Mouse (Mus musculus): ENCODE measurements at regions not wholly inside any gene's neighbourhood (a gene's known extent, or its start where the extent isn't known, plus 50 kb on each side); places are given as distances from the start of the nearest gene placed in this dataset.

GRCm38 (mm10) chr2:166237554-166238269 lies 82.2 kb upstream of the Sulf2 start:
- peak; percentile 69 for DNase-seq (ENCODE audit: extremely low spot score)

GRCm38 (mm10) chr2:166236102-166236501 lies 80.6 kb upstream of the Sulf2 start:
- no peak for DNase-seq (ENCODE audit: extremely low spot score)

DNA sequence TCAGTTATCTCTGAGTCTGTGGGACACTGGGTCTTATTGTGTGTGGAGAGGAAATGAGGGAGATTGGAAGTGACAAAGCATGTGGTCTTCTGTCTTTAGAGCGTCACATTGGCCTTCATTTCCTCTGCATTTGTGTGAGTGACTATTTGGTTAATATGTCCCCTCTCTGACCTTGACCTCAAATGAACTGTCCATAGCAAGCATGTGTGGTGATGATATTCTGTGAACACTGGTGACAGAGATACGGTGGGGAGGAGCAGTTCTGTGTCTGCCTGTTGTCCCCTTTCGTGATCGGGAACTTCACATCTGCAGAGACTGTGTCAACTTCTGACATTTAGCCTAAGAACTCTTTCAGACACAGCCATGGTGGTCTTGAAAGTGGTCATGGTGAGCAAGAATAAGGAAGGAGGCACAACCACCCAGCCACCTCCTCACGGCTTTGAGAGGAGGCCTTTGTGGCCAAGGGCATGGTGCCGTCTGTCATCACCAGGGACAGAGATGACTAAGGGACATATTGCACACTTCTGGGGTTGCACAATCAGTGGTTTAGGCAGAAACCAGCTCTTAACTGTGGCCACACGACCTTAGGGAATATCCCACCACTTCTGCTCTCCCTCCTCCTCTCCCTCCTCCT lies 79.2 kb upstream of the Sulf2 start:
- no peak for DNase-seq (ENCODE audit: extremely low spot score)

GRCm38 (mm10) chr2:166233246-166233645 lies 77.8 kb upstream of the Sulf2 start:
- no peak for DNase-seq (ENCODE audit: extremely low spot score)

DNA sequence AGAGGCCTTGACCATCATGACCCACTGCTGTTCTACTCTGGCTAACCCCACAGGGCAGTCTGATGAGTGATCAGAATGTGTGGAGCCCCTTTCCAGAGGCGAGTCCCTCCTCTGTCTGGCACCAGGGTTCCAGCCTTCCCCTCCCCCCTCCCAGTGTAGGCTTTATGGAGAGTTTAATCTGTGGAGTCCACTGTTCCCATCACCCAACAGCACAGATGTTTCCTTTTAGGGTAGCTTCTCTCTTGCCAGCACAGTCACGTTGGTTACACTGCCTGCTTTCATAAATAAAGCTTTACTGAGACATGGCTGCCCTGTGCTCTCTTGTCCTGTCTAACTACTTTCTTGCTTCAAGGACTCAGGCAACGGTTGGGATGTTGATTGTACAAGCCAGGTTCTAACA lies 76.9 kb upstream of the Sulf2 start:
- no peak for DNase-seq (ENCODE audit: extremely low spot score)

DNA sequence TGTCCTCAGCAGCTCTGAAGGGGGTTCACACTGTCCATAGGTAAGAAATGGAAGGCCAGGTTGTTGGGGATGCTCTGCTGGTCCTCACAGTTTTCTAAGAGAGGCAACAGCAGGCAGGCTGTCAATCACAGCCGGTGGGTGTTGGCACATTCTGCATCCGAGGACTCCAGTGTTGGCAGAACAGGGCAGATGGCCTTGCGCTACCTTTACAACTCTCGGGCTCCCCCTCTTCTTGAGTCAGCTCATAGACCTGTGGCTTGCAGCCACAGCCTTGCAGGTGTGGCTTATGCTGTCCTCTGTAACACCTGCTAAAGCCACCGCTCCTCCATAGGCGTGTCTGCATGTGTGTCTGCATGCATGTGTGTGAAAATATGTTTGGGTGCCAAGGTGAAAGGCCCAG lies 75.2 kb upstream of the Sulf2 start:
- DNase-seq (ENCODE audit: extremely low spot score), result no peak

DNA sequence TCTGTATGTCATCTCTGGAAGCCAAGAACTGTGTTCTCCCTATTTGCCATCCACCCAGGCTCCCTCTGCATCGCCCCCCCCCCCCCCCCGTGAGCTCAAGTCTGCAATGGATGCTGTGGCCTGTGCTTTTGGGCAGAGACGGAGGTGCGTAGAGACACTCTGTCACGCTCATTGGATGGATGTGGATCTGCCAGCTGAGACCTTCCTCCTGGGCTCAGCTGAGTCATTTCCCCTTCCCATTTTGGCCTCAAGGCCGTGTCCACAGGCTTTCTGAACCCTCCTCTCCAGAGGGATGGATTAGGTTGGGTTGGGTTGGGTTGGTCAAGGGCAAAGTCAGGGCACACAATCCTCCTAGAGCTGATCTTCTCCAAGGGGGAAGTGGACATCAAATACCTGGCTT lies 72.9 kb upstream of the Sulf2 start:
- no peak for DNase-seq (ENCODE audit: extremely low spot score)

DNA sequence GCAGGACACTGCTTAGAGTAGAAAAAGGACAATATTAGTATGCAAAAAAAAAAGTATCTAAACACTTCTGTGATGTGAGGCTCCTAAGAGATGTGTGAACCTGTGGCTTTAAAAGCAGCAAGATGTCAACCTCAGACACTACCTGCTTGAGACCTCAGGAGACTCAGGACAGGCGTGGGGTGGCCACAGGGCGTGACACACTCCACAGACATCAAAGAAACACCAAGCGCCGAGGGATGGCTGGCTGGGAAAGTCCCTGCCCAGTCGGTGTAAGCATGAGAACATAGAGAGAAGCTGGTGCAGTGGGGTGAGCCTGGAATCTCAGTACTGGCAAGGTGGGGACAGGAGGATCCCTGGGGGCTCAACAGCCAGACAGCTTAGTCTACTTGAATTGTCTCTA lies 72.0 kb upstream of the Sulf2 start:
- no peak for DNase-seq (ENCODE audit: extremely low spot score)

GRCm38 (mm10) chr2:166226929-166227328 lies 71.5 kb upstream of the Sulf2 start:
- DNase-seq (ENCODE audit: extremely low spot score), result peak; percentile 42

DNA sequence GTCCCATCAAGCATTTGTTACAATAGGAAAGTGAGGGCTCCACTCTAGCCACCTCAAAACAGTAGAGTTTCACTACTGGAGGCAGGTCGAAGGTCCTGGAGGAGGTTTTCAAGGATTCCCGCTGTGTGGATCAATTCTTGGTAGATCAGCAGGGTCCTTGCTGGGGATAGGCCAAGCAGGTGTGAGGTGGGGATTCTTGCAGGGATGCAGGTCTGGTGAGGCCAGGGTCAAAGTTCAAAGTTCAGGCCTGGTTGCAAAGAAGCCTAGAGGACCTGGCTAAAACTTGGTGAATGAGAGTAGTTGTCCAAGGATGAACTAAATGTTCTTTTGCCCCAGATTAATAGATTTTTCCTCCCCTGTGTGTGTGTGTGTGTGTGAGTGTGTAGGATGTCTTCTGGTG lies 70.9 kb upstream of the Sulf2 start:
- no peak for DNase-seq (ENCODE audit: extremely low spot score)

- no peak for DNase-seq (ENCODE audit: extremely low spot score)
Measured at GRCm38 (mm10) chr2:166225354-166225753, 69.9 kb upstream of the Sulf2 start.

DNA sequence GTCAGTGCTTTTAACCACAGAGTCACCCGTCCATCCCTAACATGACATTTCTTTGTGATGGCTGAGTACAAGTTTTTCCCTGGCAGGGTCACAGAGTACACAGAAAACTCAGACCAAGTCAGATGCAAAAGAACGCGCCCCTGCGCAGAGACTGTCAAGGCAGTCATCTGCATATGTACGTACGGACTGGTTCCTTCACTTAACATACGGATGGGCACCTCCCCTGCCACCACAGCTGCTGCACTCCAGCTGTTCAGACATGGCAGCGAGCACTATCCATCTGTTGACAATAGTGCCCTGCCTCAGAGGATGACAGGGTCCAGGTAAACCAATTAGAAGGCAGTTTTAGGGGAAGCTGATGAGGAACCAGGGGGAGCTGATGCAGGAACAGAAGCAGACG lies 63.3 kb upstream of the Sulf2 start:
- no peak for DNase-seq (ENCODE audit: extremely low spot score)

DNA sequence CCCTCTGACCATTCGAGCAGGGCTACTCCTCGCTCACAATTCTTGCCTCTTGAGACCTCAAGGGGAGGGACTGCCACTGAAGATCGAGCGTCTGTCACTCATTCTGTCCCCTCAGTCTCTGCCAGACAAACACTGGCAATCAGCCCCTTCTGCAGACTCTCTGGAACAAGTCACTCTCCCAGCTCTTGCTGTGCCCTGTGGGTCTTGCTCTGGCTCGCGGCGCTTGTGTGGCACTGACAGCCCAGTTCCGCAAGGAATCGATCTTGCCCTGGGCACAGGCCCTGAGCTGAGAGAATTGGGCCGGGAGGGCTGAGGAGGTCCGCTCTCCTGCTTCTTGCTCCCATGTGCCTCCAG lies 61.0 kb upstream of the Sulf2 start:
- no peak for DNase-seq (ENCODE audit: extremely low spot score)

DNA sequence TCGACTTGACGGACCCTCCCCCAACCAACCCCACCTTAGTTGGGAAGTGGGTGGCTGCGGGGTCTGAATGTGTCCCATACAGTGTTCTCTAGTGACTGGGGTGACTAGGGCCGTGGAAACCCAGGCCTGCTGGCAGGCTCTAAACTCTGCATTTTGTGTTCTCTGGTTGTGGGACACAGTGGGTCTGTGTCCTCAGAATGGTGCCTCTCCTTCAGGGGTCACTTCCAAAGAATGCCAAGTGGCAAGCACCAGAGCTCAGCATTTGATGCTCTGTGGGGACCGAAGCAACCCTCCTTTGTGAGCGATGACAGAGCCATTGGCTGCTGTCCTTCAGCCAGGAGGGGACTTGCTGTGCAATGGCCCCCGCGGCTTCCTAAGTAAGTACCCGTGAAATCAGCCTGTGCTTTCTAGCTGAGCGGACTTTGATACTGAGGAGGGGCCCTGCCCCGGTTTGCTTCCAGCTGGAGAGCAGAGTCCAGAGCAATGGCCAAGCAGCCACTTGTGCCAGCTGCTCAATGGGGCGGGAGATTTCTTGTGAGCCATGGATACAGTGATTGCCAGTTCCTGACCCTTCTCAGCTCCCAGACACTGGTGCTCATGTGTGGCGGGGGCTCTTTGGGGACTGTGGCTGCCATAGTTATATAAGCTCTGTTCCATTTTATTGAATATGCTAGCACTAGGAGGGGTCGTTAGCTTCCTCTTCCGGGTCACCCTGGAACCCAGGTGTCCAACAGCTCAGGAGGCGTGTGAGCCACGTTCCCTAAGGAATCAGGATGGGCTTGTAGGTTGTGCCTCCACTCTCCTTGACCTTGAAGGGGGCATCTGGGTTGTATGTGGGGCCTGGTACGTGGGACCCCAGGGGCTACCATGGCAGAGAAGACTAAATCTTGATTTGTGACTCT lies 60.4 kb upstream of the Sulf2 start:
- DNase-seq (ENCODE audit: extremely low spot score), result peak; percentile 42

- DNase-seq (ENCODE audit: extremely low spot score), result peak; percentile 52
Measured at GRCm38 (mm10) chr2:166215191-166215590, 59.7 kb upstream of the Sulf2 start.

DNA sequence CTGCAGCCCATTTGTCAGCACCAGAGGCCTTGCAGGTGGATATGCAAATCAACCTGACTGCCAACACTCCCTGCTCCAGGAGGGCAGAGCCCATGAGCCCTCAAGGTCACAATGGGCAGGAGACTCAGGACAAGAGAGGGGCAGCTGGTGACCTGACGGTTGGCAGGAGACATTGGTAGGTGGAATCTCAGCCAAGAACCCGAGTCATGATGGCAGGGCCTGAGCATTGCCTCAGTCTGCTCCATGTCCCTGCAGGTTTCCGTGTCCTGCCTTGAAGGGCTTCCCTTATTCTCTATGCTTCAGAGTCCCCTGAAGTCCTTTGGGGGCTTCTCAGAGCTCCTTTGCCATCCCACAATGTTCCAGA lies 51.7 kb upstream of the Sulf2 start:
- DNase-seq (ENCODE audit: extremely low spot score), result no peak

DNA sequence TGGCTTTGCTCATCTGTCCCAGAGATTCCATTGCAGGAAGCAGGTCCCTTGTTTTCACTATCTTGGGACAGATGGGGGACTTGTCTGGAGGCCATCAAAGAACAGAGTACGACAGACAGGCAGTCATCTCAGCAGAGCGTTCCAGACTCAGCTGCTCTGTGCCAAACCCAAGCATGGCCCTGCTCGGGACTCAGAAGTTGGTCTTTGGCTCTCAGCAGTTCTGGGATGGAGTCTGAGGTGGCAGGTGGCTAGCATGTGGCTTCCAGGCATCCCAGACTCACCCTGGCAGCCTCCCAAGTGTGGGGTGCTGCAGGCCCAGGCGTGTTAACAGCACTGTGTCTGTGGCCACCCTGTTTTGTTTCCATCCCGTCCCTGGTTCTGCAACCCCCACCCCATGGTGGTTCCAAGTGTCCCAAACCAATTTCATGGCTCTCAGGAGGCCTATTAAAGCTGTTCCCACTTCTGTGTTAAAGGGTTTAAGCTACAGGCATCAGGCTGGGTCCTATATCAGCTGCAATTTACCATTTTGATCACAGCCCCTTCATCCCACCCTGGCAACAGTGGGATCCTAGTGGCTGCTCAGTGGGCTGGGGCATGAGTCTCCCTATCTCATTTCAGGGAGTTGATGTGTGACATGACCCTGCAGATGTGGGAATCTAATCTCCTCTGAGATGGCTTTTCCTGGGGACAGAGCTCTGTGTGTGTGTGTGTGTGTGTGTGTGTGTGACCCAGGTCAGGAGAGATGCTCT lies 51.1 kb upstream of the Sulf2 start:
- DNase-seq (ENCODE audit: extremely low spot score), result no peak

Data from embryo, embryonic 9.5 days (tissue).